Mouse (Mus musculus): ENCODE measurements around the gene Armc6.

Gene Armc6

DNA sequence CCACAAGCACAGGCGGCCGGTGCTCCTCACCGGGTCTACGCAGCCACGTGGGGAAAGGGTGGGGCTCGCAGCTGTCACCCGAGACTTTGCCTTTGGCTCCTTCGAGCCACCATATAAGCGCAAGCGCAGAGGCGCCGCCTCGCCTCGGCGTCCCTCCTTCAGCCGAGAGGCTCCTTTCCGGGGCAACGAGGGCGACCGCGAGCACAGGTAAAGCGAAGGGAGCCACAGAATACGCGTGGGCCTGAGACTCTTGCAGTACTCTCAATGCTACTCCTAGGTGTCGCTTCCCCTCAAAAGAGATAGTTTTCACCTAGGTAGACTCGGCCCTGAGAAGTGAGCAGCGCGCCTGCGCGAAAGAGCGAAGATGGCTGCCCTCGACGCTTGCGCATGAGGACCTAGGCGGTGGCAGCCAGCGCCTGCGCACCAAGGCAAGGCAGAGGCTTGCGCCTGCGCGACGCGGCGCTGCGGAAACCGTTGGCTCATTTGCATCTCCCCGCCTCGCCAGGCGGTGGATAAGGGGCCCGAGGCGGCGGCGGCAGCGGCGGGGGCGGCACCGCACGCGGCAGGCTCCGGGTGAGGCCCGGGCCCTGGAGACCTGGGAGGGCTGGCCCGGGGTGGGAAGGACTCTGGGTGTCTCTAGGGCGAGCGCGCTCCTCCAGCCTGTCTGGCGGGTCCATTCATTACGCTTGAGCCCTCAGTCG lies at the start of gene Armc6, which contains the start of gene Sugp2:
Gene Armc6, minus strand, starts transcription at position 387 of the 701 bp plus-strand sequence.
Gene Sugp2, plus strand, starts transcription at position 147 of the 701 bp plus-strand sequence.
- in situ Hi-C loops (cut with MboI, MseI): loop anchor here (10.0 kb wide), 1 partner anchor 1981 kb away; the partner anchor contains the start of genes Cib3, Fam32a and Gm11034

- in situ Hi-C loops (cut with MboI, MseI): no loop called here
These were observed 49.1 kb upstream of the Armc6 start for GRCm38 (mm10) chr8:70283136-70284077.

GRCm38 (mm10) chr8:70282603-70283135 lies 48.4 kb upstream of the Armc6 start, which contains the start of gene Homer3:
TSS of gene Homer3 (plus strand) at chr8:70282827.
- in situ Hi-C loops (cut with MboI, MseI): no loop called here

DNA sequence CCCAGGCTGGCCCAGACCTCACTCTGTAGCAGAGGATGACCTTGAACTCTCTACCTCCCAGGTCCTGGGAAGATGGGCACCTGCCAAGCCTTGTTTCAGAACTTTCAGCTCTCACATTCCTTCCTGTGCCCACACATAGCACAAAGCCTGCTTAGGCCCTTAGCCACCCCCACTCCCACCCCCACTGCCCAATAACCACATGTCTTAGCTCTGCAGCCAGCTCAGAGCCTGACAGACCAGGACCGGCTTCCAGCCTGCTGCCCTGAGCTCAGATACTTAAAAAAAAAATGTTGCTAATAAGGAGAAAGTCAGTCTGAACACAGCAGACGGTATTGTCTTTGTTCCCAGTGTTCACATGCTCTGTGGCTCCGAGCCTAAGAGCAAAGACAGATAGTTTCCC lies 46.7 kb upstream of the Armc6 start:
- in situ Hi-C loops (cut with MboI, MseI): no loop called here

DNA sequence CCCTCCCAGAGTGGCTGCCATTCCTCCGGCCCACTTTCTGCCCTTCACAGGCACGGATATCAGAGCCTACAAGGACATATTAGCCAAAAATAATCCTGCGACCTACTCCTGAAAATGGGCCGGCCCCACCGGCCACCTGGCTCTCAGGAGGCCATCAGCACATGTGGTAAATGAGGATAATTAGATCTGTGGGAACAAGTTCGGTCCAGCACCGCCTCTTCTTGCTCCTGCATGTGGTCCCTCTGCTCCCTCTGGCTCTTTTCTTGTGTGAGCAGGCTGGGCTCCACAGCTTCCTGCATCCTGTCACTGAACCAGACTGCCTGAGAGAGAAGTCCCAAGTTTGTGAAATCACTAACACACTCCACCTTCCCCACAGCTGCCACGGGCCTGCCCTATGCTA lies 45.0 kb upstream of the Armc6 start:
- in situ Hi-C loops (cut with MboI, MseI): no loop called here

- in situ Hi-C loops (cut with MboI, MseI): no loop called here
These were observed 43.9 kb upstream of the Armc6 start for GRCm38 (mm10) chr8:70278175-70278574.

GRCm38 (mm10) chr8:70276476-70276875 lies 42.2 kb upstream of the Armc6 start:
- in situ Hi-C loops (cut with MboI, MseI): no loop called here

DNA sequence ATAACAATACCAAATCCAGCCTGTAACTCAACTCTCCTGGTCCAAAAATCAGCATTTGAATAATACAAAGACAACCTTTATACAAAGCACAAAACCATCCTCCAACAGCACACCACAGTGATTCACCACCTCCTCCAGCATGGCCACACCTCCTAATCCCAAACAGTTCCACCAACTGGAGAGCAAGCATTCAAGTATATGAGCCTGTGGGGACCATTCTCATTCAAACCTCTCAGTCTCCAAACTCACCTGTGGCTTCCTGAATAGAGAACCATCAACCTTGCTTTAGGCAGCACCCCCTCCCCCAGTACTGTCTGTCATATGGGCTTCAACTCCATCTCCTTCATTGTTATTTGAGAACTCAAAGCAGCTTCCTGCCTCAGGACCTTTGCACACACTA lies 40.1 kb upstream of the Armc6 start:
- in situ Hi-C loops (cut with MboI, MseI): no loop called here

GRCm38 (mm10) chr8:70272949-70273348 lies 38.7 kb upstream of the Armc6 start:
- in situ Hi-C loops (cut with MboI, MseI): no loop called here

GRCm38 (mm10) chr8:70268799-70269565 lies 34.7 kb upstream of the Armc6 start:
- in situ Hi-C loops (cut with MboI, MseI): no loop called here

DNA sequence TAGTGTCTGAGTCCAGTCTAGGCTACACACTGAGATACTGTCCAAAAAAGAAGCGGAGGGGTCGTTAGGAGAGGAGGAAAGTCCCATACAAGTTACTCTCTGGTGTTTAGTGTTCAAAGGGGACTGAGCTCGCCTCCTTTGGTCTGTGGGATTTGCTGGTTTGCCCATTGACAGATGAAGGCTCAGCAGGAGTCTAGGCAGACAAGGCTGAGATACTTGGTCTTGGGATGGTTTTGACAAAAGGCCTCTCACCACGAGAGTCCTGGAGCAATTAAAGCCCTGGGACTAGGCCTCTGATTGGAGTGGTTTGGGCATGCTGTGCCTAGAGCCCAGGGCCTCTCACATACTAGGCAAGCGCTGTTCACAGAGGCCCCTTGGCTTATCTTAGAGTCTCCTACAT lies 34.0 kb upstream of the Armc6 start:
- in situ Hi-C loops (cut with MboI, MseI): no loop called here

GRCm38 (mm10) chr8:70267674-70268073 lies 33.4 kb upstream of the Armc6 start:
- in situ Hi-C loops (cut with MboI, MseI): no loop called here

DNA sequence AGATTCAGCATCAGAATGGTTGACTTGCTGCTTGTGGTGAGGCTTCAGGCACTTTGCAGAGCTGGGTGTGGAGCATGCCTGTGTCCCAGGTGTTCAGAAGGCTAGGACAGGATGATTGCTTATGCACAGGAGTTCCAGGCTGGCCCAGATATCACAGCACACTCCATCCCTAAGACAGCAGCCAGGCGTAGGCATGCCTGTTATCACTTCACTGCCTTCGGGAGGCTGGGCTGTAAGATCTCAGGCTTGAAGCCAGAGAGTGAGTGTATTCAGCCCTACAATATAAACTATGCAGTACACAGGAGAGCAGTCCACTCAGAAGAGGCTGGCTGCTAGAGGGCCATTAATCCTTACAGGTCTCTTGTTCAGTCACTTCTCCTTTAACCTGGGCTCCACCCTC lies 24.8 kb upstream of the Armc6 start:
- in situ Hi-C loops (cut with MboI, MseI): no loop called here

DNA sequence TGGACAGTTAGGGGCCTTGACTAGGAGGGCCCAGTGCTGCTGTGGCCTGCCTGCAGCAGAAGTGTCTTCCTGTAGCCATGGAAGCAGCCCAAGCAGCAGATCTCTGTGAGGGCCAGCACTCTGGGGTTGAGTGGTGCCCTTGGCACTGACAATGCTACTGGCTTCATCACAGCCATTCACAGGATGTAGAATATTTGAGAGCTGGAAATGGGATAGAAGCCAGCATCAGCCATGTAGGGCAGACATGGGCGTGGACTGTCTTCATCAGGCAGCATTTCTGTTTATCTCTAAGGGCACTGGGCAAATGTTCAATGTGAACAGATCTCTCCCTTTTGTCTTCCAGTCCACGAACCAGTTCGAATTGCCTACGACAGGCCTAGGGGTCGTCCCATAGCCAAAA lies 24.3 kb upstream of the Armc6 start:
- in situ Hi-C loops (cut with MboI, MseI): no loop called here

DNA sequence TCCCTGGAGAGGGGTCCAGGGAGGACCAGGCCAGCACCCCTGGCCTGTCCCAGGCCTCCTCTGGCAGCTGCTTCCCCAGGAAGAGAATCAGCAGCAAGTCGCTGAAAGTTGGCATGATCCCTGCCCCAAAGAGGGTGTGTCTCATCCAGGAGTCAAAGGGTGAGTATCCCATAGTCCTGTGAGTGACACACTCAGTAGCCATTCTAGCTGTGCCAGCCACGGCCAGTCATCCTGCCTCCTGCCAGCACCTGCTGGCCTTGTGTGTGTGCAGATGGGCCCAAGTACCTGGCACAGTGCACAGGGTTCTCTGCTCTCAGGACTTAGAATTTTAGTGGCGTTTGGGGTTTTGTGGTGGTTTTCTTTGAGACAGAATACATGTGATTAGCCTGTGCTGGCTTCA lies 23.2 kb upstream of the Armc6 start:
- in situ Hi-C loops (cut with MboI, MseI): no loop called here

DNA sequence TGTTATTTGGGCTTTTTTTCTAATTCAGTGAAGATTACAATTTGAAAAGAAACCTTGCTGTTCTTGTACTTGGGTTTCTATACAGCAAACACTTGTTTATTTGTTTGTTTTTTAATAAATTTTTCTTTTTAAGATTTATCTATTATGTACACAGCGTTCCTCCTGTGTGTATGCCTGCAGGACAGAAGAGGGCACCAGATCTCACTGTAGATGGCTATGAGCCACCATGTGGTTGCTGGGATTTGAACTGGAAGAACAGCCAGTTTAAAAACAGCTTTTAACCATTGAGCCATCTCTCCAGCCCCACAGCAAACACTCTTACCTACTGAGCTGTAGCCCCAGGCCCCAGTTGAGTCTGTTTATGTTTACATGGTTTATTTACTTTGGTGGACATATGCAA lies 20.4 kb upstream of the Armc6 start:
- in situ Hi-C loops (cut with MboI, MseI): no loop called here

GRCm38 (mm10) chr8:70247841-70248240 lies 13.6 kb upstream of the Armc6 start:
- in situ Hi-C loops (cut with MboI, MseI): no loop called here

DNA sequence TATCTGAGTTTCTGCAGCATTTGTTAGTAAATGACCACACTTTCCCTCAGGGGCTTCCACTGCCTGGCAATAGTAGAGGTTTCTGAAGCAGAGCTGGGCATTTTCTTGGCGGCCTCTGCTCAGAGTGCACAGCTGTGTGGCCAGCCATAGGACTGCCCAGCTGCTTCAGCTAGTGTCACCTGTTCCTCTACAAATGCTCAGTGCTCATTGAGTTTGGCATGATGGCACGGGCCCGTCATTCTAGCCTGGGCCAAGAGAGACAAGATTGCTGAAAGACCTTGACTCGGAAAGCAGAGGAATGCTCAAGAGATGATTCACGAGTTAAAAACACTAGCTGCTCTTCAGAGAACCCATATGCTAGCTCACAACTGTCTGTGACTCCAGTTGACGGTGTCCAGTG lies 12.4 kb upstream of the Armc6 start:
- in situ Hi-C loops (cut with MboI, MseI): no loop called here

DNA sequence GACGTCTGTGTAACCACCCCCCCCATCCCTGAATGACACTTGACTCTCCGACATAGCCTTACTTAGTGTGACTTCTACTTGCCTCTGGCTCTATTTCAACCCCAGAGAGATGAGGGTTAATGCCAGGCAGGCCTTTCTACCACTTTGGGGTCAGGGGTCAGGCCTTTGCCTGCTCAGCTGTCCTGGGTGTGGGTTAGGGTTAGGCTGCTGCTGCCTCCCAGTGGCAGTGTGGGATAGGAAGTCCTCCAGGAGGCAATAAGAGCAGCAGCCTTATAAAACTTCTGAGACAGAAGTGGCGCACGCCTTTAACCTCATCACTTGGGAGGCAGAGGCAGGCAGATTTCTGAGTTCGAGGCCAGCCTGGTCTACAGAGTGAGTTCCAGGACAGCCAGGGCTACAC lies 6.4 kb upstream of the Armc6 start:
- in situ Hi-C loops (cut with MboI, MseI): no loop called here

- in situ Hi-C loops (cut with MboI, MseI): loop anchor here (10.0 kb wide), 1 partner anchor 1977 kb away; the partner anchor contains the start of genes Cib3, Fam32a and Gm11034
These were observed 3.6 kb upstream of the Armc6 start for GRCm38 (mm10) chr8:70237842-70238241.

DNA sequence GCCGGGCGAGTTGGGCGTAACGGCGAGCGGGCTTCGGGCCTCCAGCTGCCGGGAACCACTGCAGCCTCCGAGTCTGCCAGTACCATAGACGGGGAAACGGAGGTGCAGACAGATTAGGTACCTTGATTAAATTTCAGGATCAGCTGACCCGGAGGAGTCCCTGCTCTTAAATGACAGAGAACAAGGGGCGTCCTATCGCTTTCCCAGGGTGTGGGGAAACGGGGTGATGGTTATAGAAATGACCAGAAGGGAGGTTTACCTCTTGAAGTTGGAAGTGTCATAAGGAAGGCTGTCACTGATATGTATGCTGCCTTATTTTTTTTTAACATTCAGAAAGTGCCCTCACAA lies 489 bp upstream of the Armc6 start:
- in situ Hi-C loops (cut with MboI, MseI): loop anchor here (10.0 kb wide), 1 partner anchor 1980 kb away; the partner anchor contains the start of genes Cib3, Fam32a and Gm11034
